Mouse (Mus musculus): ENCODE measurements around the gene Ehd1. TPM values are rescaled to one million over a fixed set of nuclear protein-coding genes. Genes with fewer than 3 reads are reported as not detected.

Ehd1 gene
- polyA plus RNA-seq, 1 experiment from 2014 or later: 81.8 TPM

GRCm38 (mm10) chr19:6335458-6335827 is 58.9 kb downstream of the Ehd1 start:
- under 1% methylated on average over 25 of the region's 25 CpGs for WGBS
- Histone ChIP-seq H3K4me3 (peak overlapping the region; percentile 88), H3K4me1 (peaks cover 50% of the 10 kb centered on the region), H3K9me3 (no peaks in the 10 kb centered on the region), H3K27me3 (replicated peaks; ENCODE audit: low read depth, poor library complexity, severe bottlenecking) (no peaks in the 10 kb centered on the region), H3K36me3 (replicated peaks) (peaks cover 40% of the 10 kb centered on the region), H3K27ac (replicated peaks) (peak overlapping the region; percentile 89)
- no peak for DNase-seq (ENCODE audit: low spot score)

GRCm38 (mm10) chr19:6336920-6337319 is 60.4 kb downstream of the Ehd1 start:
- 95% methylated on average over 10 of the region's 10 CpGs for WGBS
- no peak for DNase-seq (ENCODE audit: low spot score)
- H3K27ac ChIP-seq (replicated peaks): no peak overlapping the region
- no peaks in the 10 kb centered on the region for H3K27me3 ChIP-seq (replicated peaks; ENCODE audit: low read depth, poor library complexity, severe bottlenecking)
- peak overlapping the region; percentile 88 for H3K4me3 ChIP-seq
- peaks cover 40% of the 10 kb centered on the region for H3K36me3 ChIP-seq (replicated peaks)
- H3K9me3 ChIP-seq: no peaks in the 10 kb centered on the region
- H3K4me1 ChIP-seq: peaks cover 62% of the 10 kb centered on the region

GRCm38 (mm10) chr19:6338171-6338570 is 61.6 kb downstream of the Ehd1 start:
- no peak for DNase-seq (ENCODE audit: low spot score)
- peaks cover 49% of the 10 kb centered on the region for H3K36me3 ChIP-seq (replicated peaks)
- H3K4me3 ChIP-seq: 0 out of 2 replicates have a peak overlapping the region, but pooled peaks have one; percentile 6
- H3K27me3 ChIP-seq (replicated peaks; ENCODE audit: low read depth, poor library complexity, severe bottlenecking): no peaks in the 10 kb centered on the region
- no peaks in the 10 kb centered on the region for H3K9me3 ChIP-seq
- peaks cover 72% of the 10 kb centered on the region for H3K4me1 ChIP-seq
- WGBS: 96% methylated on average over 7 of the region's 7 CpGs
- H3K27ac ChIP-seq (replicated peaks): no peak overlapping the region

GRCm38 (mm10) chr19:6338716-6339115 is 62.2 kb downstream of the Ehd1 start:
- peaks cover 73% of the 10 kb centered on the region for H3K4me1 ChIP-seq
- peaks cover 55% of the 10 kb centered on the region for H3K36me3 ChIP-seq (replicated peaks)
- 93% methylated on average over 11 of the region's 11 CpGs for WGBS

GRCm38 (mm10) chr19:6339191-6339590 is 62.7 kb downstream of the Ehd1 start:
- no peaks in the 10 kb centered on the region for H3K27me3 ChIP-seq (replicated peaks; ENCODE audit: low read depth, poor library complexity, severe bottlenecking)
- no peak for DNase-seq (ENCODE audit: low spot score)
- H3K36me3 ChIP-seq (replicated peaks): peaks cover 60% of the 10 kb centered on the region
- peaks cover 68% of the 10 kb centered on the region for H3K4me1 ChIP-seq
- no peak overlapping the region for H3K4me3 ChIP-seq
- no peaks in the 10 kb centered on the region for H3K9me3 ChIP-seq
- WGBS: 93% methylated on average over 6 of the region's 6 CpGs
- H3K27ac ChIP-seq (replicated peaks): no peak overlapping the region

More at GRCm38 (mm10) chr19:6338716-6339115, 62.2 kb downstream of the Ehd1 start:
- Histone ChIP-seq H3K4me3 (no peak overlapping the region), H3K27me3 (replicated peaks; ENCODE audit: low read depth, poor library complexity, severe bottlenecking) (no peaks in the 10 kb centered on the region), H3K27ac (replicated peaks) (no peak overlapping the region), H3K9me3 (no peaks in the 10 kb centered on the region)
- DNase-seq (ENCODE audit: low spot score): no peak

- Histone ChIP-seq H3K27ac (replicated peaks) (no peak overlapping the region), H3K9me3 (no peaks in the 10 kb centered on the region), H3K4me3 (peak overlapping the region; percentile 79), H3K36me3 (replicated peaks) (peaks cover 68% of the 10 kb centered on the region), H3K27me3 (replicated peaks; ENCODE audit: low read depth, poor library complexity, severe bottlenecking) (no peaks in the 10 kb centered on the region), H3K4me1 (peaks cover 63% of the 10 kb centered on the region)
- DNase-seq (ENCODE audit: low spot score): no peak
- WGBS: 72% methylated on average over 15 of the region's 15 CpGs
Observed at GRCm38 (mm10) chr19:6339890-6340504, 63.5 kb downstream of the Ehd1 start.

- peak within 1 kb of the TSS; percentile 79 for H3K4me3 ChIP-seq
- 7% methylated on average over 72 of the region's 72 CpGs for WGBS
- H3K27ac ChIP-seq (replicated peaks): peak within 1 kb of the TSS; percentile 83
- peaks cover 76% of the 10 kb centered on the region for H3K36me3 ChIP-seq (replicated peaks)
- H3K4me1 ChIP-seq: peaks cover 58% of the 10 kb centered on the region
- DNase-seq (ENCODE audit: low spot score): peak; percentile 87
- H3K27me3 ChIP-seq (replicated peaks; ENCODE audit: low read depth, poor library complexity, severe bottlenecking): no peaks in the 10 kb centered on the region
- no peaks in the 10 kb centered on the region for H3K9me3 ChIP-seq
Observed at GRCm38 (mm10) chr19:6340524-6341452, 64.3 kb downstream of the Ehd1 start, which contains the start of gene Map4k2. Gene Map4k2, plus strand, starts transcription at chr19:6341135.

- H3K4me3 ChIP-seq: peak overlapping the region; percentile 79
- 11% methylated on average over 23 of the region's 23 CpGs for whole genome bisulfite sequencing
- no peaks in the 10 kb centered on the region for H3K27me3 ChIP-seq (replicated peaks; ENCODE audit: low read depth, poor library complexity, severe bottlenecking)
- H3K27ac ChIP-seq (replicated peaks): peak overlapping the region; percentile 83
- H3K9me3 ChIP-seq: no peaks in the 10 kb centered on the region
- peaks cover 82% of the 10 kb centered on the region for H3K36me3 ChIP-seq (replicated peaks)
- H3K4me1 ChIP-seq: peaks cover 55% of the 10 kb centered on the region
- DNase-seq (ENCODE audit: low spot score): no peak
Observed at GRCm38 (mm10) chr19:6341453-6342077, 65.0 kb downstream of the Ehd1 start.

- Histone ChIP-seq H3K4me1 (peaks cover 51% of the 10 kb centered on the region), H3K27me3 (replicated peaks; ENCODE audit: low read depth, poor library complexity, severe bottlenecking) (no peaks in the 10 kb centered on the region), H3K4me3 (peak overlapping the region; percentile 79), H3K27ac (replicated peaks) (no peak overlapping the region; the same call in 1 of the 2 replicates), H3K9me3 (no peaks in the 10 kb centered on the region), H3K36me3 (replicated peaks) (peaks cover 82% of the 10 kb centered on the region)
- DNase-seq (ENCODE audit: low spot score): no peak
- WGBS: 76% methylated on average over 5 of the region's 5 CpGs
Observed at GRCm38 (mm10) chr19:6342276-6342933, 65.9 kb downstream of the Ehd1 start.

- Histone ChIP-seq H3K4me1 (peaks cover 56% of the 10 kb centered on the region), H3K27me3 (replicated peaks; ENCODE audit: low read depth, poor library complexity, severe bottlenecking) (no peaks in the 10 kb centered on the region), H3K36me3 (replicated peaks) (peaks cover 82% of the 10 kb centered on the region), H3K27ac (replicated peaks) (no peak overlapping the region), H3K9me3 (no peaks in the 10 kb centered on the region), H3K4me3 (no peak overlapping the region)
- no peak for DNase-seq (ENCODE audit: low spot score)
- WGBS: 84% methylated on average over 19 of the region's 19 CpGs
Observed at GRCm38 (mm10) chr19:6343066-6343925, 66.8 kb downstream of the Ehd1 start.

- WGBS: 86% methylated on average over 5 of the region's 5 CpGs
- Histone ChIP-seq H3K4me1 (peaks cover 63% of the 10 kb centered on the region), H3K36me3 (replicated peaks) (peaks cover 76% of the 10 kb centered on the region), H3K9me3 (no peaks in the 10 kb centered on the region), H3K27ac (replicated peaks) (no peak overlapping the region), H3K27me3 (replicated peaks; ENCODE audit: low read depth, poor library complexity, severe bottlenecking) (no peaks in the 10 kb centered on the region), H3K4me3 (peak overlapping the region; percentile 13; the same call in 1 of the 2 replicates)
- no peak for DNase-seq (ENCODE audit: low spot score)
Observed at GRCm38 (mm10) chr19:6343996-6344395, 67.5 kb downstream of the Ehd1 start.
